Mouse (Mus musculus) hindbrain, embryonic 11.5 days (tissue): Measurements from ENCODE around the gene Cln3. TPM values are rescaled to one million over a fixed set of nuclear protein-coding genes. Genes with fewer than 3 reads are reported as not detected.

Experiments
- ATAC-seq: fragments of 200-750 bp; cut with Nextera tagmentation; 2 replicates; pipeline ENCODE4 v1.8.0; 2017; ENCODE audit warnings: mild to moderate bottlenecking, moderate TSS enrichment, moderate library complexity; ENCODE audit not compliant: low FRiP score
- DNase-seq: peaks from one replicate; pipeline ENCODE4 v3.0.0-alpha.2; 2015; ENCODE audit warnings: low spot score
- H3K27ac ChIP-seq: fragments of 300-500 bp; sonication (generic); 2 replicates; pipeline ENCODE4 v1.5.1; 2014; ENCODE audit warnings: mild to moderate bottlenecking, low read depth, low read length
- H3K27me3 ChIP-seq: fragments of 300-500 bp; sonication (generic); 2 replicates; pipeline ENCODE4 v1.6.1; 2014; ENCODE audit warnings: mild to moderate bottlenecking, low read length, moderate library complexity, mixed read lengths; ENCODE audit not compliant: control insufficient read depth, insufficient read depth
- H3K36me3 ChIP-seq: fragments of 300-500 bp; sonication (generic); 2 replicates; pipeline ENCODE4 v1.6.1; 2014; ENCODE audit warnings: mild to moderate bottlenecking, low read length, moderate library complexity, mixed read lengths; ENCODE audit not compliant: control insufficient read depth, insufficient read depth
- H3K4me1 ChIP-seq: fragments of 300-500 bp; sonication (generic); replicated peaks from 2 replicates; pipeline ENCODE4 v1.6.1; 2014; ENCODE audit warnings: low read length, mixed read lengths; ENCODE audit not compliant: control insufficient read depth, insufficient read depth
- H3K4me2 ChIP-seq: fragments of 300-500 bp; sonication (generic); replicated peaks from 2 replicates; pipeline ENCODE4 v1.6.1; 2014; ENCODE audit warnings: mild to moderate bottlenecking, low read depth, low read length
- H3K4me3 ChIP-seq: fragments of 300-500 bp; sonication (generic); 2 replicates; pipeline ENCODE4 v1.5.1; 2014; ENCODE audit warnings: low read depth, low read length
- H3K9ac ChIP-seq: fragments of 300-500 bp; sonication (generic); 2 replicates; pipeline ENCODE4 v1.6.1; 2014; ENCODE audit warnings: low read depth, low read length
- H3K9me3 ChIP-seq: fragments of 300-500 bp; sonication (generic); 2 replicates; pipeline ENCODE4 v1.6.1; 2016; ENCODE audit warnings: low read length; ENCODE audit not compliant: control insufficient read depth
- WGBS: fragments of 180-500 bp; shearing (Covaris S2); extraction: QIAGEN DNeasy Blood & Tissue Kit; methylation state at CpG from one replicate; pipeline ENCODE4 v1.1.7; 2014; 5-methylcytosine and 5-hydroxymethylcytosine counted together
- polyA plus RNA-seq: library from polyadenylated mRNA; unstranded; fragments of >200 nt; fragmentation: Nextera tagmentation; extraction: Ambion mirVana; gene quantifications from 2 replicates; pipeline ENCODE4 v1.2.1, GENCODE M21; 2014

Gene Cln3
- polyA plus RNA-seq, 1 experiment from 2014 or later, result 26.7 TPM

- no peak overlapping the region for H3K9ac ChIP-seq
- no peaks in the 10 kb centered on the region for H3K36me3 ChIP-seq
- H3K27ac ChIP-seq, result no peak overlapping the region
Measured at GRCm38 (mm10) chr7:126601896-126602295, 16.3 kb upstream of the Cln3 start.

GRCm38 (mm10) chr7:126598919-126599318, 13.3 kb upstream of the Cln3 start:
- H3K9ac ChIP-seq, result no peak overlapping the region
- no peaks in the 10 kb centered on the region for H3K9me3 ChIP-seq
- DNase-seq, result no peak
- no peaks in the 10 kb centered on the region for H3K36me3 ChIP-seq
- H3K27me3 ChIP-seq, result no peaks in the 10 kb centered on the region
- H3K4me1 ChIP-seq, result no peaks in the 10 kb centered on the region
- ATAC-seq, result no peak
- H3K4me3 ChIP-seq, result no peak overlapping the region
- no peak overlapping the region for H3K4me2 ChIP-seq
- WGBS, result 88% methylated on average over 6 of the region's 6 CpGs
- no peak overlapping the region for H3K27ac ChIP-seq

More at GRCm38 (mm10) chr7:126601896-126602295, 16.3 kb upstream of the Cln3 start:
- no peak for ATAC-seq
- no peak overlapping the region for H3K4me3 ChIP-seq
- WGBS, result 33% methylated on average over 4 of the region's 5 CpGs
- no peak overlapping the region for H3K4me2 ChIP-seq
- H3K9me3 ChIP-seq, result no peaks in the 10 kb centered on the region
- DNase-seq, result no peak
- H3K4me1 ChIP-seq, result no peaks in the 10 kb centered on the region
- H3K27me3 ChIP-seq, result no peaks in the 10 kb centered on the region

DNA sequence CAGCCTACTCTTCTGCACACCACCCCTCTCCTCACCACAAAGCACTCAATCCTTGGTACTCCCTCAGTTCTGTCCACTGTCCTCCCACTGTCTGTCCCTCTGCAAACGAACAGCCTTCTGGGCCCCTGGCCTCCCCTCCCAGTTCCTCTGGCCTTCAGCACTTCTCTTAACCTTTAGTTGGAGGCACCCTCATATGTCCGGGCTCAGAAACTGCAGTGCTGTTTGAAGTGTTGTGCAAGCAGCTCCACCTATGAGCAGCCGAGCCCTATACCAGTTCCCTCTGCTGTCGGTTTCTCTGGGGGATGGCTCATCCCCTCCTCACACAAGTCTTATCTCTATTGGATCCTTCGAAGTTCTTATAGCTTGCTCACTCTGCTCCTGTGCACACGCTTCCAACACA, 10.8 kb upstream of the Cln3 start:
- no peaks in the 10 kb centered on the region for H3K9me3 ChIP-seq
- no peak overlapping the region for H3K27ac ChIP-seq
- no peak overlapping the region for H3K4me3 ChIP-seq
- no peaks in the 10 kb centered on the region for H3K36me3 ChIP-seq
- H3K27me3 ChIP-seq, result no peaks in the 10 kb centered on the region
- ATAC-seq (no peak), DNase-seq (no peak)
- H3K9ac ChIP-seq, result no peak overlapping the region
- no peaks in the 10 kb centered on the region for H3K4me1 ChIP-seq
- H3K4me2 ChIP-seq, result no peak overlapping the region
- 70% methylated on average over 6 of the region's 6 CpGs for WGBS

GRCm38 (mm10) chr7:126595890-126596289, 10.3 kb upstream of the Cln3 start:
- H3K4me2 ChIP-seq, result no peak overlapping the region
- no peaks in the 10 kb centered on the region for H3K4me1 ChIP-seq
- no peak for ATAC-seq
- 84% methylated on average over 5 of the region's 5 CpGs for WGBS
- H3K36me3 ChIP-seq, result no peaks in the 10 kb centered on the region
- no peaks in the 10 kb centered on the region for H3K27me3 ChIP-seq
- no peak overlapping the region for H3K9ac ChIP-seq
- no peak for DNase-seq
- no peak overlapping the region for H3K27ac ChIP-seq
- H3K4me3 ChIP-seq, result no peak overlapping the region
- no peaks in the 10 kb centered on the region for H3K9me3 ChIP-seq

- no peak for DNase-seq
- Histone ChIP-seq H3K9me3 (no peaks in the 10 kb centered on the region), H3K4me1 (no peaks in the 10 kb centered on the region), H3K36me3 (no peaks in the 10 kb centered on the region), H3K27ac (no peak within 1 kb of the TSS), H3K4me2 (no peak within 1 kb of the TSS), H3K4me3 (no peak within 1 kb of the TSS), H3K9ac (no peak within 1 kb of the TSS), H3K27me3 (no peaks in the 10 kb centered on the region)
- no peak for ATAC-seq
- 86% methylated on average over 11 of the region's 11 CpGs for whole genome bisulfite sequencing
Measured at GRCm38 (mm10) chr7:126594862-126595561, 9.4 kb upstream of the Cln3 start, which contains the start of gene Il27. Gene Il27, minus strand, starts transcription at chr7:126594941.

GRCm38 (mm10) chr7:126587779-126588178, 2.2 kb upstream of the Cln3 start:
- peak; percentile 55 for ATAC-seq
- 0 out of 2 replicates have a peak, but pooled peaks cover 4% of the 10 kb centered on the region for H3K27me3 ChIP-seq
- peak overlapping the region; percentile 20; the same call in 1 of the 2 replicates for H3K4me2 ChIP-seq
- no peaks in the 10 kb centered on the region for H3K9me3 ChIP-seq
- peak; percentile 84 for DNase-seq
- 6% methylated on average over 16 of the region's 16 CpGs for WGBS
- 0 out of 2 replicates have a peak, but pooled peaks cover 2% of the 10 kb centered on the region for H3K4me1 ChIP-seq
- H3K36me3 ChIP-seq, result no peaks in the 10 kb centered on the region
- no peak overlapping the region for H3K27ac ChIP-seq
- H3K9ac ChIP-seq, result peak overlapping the region; percentile 34; the same call in 1 of the 2 replicates
- H3K4me3 ChIP-seq, result no peak overlapping the region

- Histone ChIP-seq H3K4me3 (no peak overlapping the region), H3K4me1 (0 out of 2 replicates have a peak, but pooled peaks cover 2% of the 10 kb centered on the region), H3K9ac (no peak overlapping the region), H3K27ac (no peak overlapping the region), H3K9me3 (no peaks in the 10 kb centered on the region), H3K4me2 (no peak overlapping the region), H3K27me3 (0 out of 2 replicates have a peak, but pooled peaks cover 4% of the 10 kb centered on the region), H3K36me3 (no peaks in the 10 kb centered on the region)
- ATAC-seq, result no peak
- DNase-seq, result no peak
- WGBS, result 76% methylated on average over 8 of the region's 8 CpGs
Measured at GRCm38 (mm10) chr7:126586839-126587238, 1.2 kb upstream of the Cln3 start.

DNA sequence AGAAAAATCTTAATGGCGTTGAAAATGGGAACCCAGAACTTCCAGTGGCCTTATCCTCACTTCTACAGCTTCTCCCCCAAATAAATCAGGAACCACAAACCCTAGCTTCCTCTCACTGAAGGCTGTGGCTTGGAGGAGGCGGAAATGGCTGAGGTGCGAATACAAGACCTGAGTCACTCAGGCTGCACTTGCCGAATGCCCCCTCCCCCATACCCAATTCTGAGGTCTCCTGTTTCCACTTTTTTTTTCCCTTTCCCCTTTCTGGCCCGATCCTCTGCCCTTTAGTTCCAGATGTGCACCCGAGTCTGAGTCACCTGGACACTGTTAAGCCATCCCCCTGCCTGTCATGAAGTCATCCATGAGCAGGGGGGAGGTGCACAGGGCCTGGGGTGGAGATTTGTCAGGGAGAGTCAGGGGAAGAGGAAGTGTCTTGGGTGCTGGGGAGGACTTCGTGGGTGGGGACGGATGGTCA, 1.1 kb downstream of the Cln3 start, which contains the start of gene Apobr:
TSS of gene Apobr (plus strand) at position 437 of the 472 bp plus-strand sequence.
- WGBS, result 84% methylated on average over 8 of the region's 8 CpGs

More for the DNA sequence above, 1.1 kb downstream of the Cln3 start, which contains the start of gene Apobr:
- Histone ChIP-seq H3K4me1 (0 out of 2 replicates have a peak, but pooled peaks cover 2% of the 10 kb centered on the region), H3K9ac (0 out of 2 replicates have a peak within 1 kb of the TSS, but pooled peaks have one; percentile 4), H3K36me3 (no peaks in the 10 kb centered on the region), H3K27ac (no peak within 1 kb of the TSS), H3K9me3 (no peaks in the 10 kb centered on the region), H3K4me3 (peak within 1 kb of the TSS; percentile 57), H3K4me2 (0 out of 2 replicates have a peak within 1 kb of the TSS, but pooled peaks have one; percentile 78), H3K27me3 (0 out of 2 replicates have a peak, but pooled peaks cover 4% of the 10 kb centered on the region)
- ATAC-seq, result no peak
- DNase-seq, result no peak
